Mouse (Mus musculus) adrenal gland (tissue): ENCODE measurements around the gene Fhod1.

Experiments used
- intact Hi-C: fragments of 180-260 bp; cut with DNase I; formaldehyde crosslinking; loops from one replicate; pipeline ENCODE4 v1.15.1; 2025

The Fhod1 gene

GRCm38 (mm10) chr8:105318662-105319190 lies 29.0 kb downstream of the Fhod1 start:
- intact Hi-C loops = no loop called here

- intact Hi-C loops = no loop called here
Measured at GRCm38 (mm10) chr8:105317941-105318340, 29.8 kb downstream of the Fhod1 start.

- intact Hi-C loops = no loop called here
Measured at GRCm38 (mm10) chr8:105315073-105315769, 32.5 kb downstream of the Fhod1 start.

DNA sequence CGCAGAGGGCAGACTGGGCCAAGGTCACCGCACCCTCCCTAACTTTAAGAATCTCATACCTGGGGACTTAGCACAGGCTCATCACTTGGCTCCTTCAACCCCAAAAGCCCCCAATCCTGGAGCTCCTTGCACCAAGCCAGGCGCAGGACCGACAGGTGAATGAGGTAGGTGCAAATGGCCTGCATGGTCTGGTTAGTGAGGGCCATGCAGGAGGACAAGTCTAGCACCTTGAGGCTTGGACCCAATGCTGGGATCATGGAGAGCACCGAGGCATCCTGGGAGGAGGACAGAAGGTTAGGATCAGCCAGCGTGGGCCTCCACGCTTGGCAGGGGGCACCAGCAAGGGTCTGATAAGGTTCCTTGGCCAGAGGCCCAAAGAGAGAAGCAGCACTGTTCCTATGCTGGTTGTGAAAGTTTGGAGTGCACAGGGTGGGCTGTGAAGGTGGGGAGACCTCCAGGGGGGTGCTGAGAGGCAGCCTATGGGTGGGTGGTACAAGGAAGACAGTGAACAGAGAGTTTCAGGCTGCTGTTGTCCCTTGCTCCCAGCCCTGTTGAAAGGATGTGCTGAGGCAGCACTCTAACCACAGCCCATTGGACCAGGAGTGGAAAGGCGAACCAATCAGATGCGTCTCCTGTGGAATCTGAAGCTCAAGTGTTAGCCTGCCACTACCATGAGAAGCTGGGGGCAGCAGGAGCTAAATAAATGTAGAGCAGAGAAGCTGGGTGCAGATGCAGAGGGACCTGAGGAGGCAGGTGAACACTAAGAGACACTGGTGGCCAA lies 33.9 kb downstream of the Fhod1 start:
- intact Hi-C loops = no loop called here

DNA sequence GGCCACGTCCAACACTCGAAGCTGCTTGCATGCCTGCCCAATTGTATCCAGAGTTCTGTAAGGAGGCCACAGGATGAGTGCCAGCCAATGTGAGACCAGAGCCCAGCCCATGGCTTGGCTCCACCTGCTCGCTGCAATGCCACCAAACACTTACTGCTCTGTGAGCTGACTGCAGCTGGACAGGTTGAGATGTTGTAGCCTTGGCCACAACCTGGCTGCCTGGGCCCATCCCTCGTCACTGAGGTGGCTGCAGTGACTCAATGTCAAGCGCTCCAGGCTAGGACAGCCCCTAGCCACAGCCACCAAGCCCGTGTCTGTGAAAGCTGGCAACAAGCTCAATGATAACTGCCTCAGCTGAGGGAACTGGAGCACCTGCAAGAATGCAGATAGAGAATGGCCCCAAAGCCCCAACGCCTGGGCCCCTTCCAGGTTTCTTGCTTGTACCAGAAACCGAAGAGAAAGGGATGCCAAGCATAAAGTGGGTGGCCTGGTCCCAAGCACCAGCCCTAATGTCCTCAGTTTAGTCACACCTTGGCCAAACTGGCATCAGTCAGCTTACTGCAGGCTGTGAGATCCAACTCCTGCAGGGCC lies 34.8 kb downstream of the Fhod1 start:
- intact Hi-C loops = no loop called here

DNA sequence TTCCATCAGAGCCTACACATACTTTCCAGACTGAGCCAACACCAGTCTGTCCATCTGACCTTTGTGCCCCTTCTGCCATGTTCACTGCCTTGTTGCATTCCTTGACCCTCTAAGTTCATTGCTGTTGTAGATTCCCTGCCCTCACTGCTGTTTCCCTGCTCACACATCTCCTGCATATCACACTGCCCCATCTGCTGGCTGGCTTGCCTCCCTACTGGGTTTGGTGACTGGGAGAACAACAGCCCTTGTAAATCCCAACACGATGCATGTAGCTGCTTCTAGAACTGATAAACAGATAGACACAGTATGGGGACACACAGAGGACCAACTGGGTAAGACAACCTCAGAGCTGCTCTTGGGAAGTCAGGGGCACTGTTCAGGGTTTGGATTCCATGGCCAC lies 36.0 kb downstream of the Fhod1 start:
- intact Hi-C loops = no loop called here

DNA sequence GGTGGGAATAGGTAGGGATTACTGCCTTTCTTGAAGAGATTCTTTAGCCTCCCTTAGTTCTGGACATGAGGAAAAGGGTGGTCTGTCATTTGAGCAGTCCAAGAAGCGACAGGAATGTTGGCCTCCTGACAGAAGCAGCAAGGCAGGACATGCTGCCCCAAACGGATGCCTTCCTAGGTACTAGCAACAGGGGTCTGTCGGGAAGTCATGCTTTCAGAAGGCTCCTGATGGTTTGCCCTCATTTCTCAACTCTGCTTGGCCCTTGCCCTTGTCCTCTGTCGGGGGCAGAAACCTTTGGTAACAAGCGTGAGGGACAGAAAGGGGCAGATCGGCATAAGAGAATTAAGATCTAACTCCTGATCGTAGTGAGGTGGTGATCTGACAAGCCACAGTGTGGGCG lies 37.6 kb downstream of the Fhod1 start:
- intact Hi-C loops = no loop called here

DNA sequence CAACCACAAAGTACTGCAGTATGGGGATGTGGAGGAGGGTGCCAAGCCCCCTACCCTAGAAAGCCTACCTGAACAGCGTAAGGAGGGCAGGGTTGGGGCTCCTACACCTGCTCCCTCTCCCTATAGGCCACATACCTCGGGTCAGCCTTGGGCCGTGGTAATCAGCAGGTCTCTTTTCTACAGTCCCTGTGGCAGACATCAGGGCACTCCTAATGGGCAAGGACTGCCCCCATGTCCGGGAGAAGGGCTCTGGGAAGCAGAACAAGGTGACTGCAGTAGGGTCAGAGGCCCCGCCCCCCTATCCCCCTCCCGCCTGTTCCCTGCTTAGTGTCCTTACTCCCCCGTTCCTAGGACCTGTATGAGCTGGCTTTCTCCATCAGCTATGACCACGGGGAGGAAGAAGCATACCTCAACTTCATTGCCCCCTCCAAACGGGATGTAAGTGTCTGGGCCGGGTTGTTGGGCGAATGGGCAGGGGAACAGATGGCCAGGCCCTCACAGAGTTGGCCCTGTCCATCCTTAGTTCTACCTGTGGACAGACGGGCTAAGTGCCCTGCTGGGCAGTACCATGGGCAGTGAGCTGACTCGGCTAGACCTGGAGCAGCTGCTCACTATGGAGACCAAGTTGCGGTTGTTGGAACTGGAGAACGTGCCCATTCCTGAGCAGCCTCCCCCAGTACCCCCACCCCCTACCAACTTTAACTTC lies 38.5 kb downstream of the Fhod1 start:
- intact Hi-C loops = no loop called here

DNA sequence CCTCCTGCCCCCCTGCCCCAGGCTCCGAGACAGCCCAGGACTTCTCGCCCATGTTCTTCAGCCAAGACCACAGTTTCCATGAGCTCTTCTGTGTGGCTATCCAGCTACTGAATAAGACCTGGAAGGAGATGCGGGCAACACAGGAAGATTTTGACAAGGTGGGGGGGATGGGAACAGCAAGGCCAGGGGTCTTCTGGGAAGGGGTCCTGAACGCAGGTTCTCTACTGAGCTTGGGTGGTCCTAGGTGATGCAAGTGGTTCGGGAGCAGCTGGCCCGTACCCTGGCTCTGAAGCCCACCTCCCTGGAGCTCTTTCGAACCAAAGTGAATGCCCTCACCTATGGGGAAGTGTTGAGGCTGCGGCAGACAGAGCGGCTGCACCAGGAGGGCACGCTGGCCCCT lies 39.3 kb downstream of the Fhod1 start:
- intact Hi-C loops = no loop called here

GRCm38 (mm10) chr8:105307670-105308069 lies 40.1 kb downstream of the Fhod1 start:
- intact Hi-C loops = no loop called here

- intact Hi-C loops = no loop called here
Measured at GRCm38 (mm10) chr8:105306146-105306691, 41.5 kb downstream of the Fhod1 start.

- intact Hi-C loops = no loop called here
Measured at GRCm38 (mm10) chr8:105305211-105306145, 42.3 kb downstream of the Fhod1 start, which contains the start of gene Elmo3. TSS of gene Elmo3 (plus strand) at chr8:105305601.

- intact Hi-C loops = no loop called here
Measured at GRCm38 (mm10) chr8:105304325-105305210, 43.2 kb downstream of the Fhod1 start.

DNA sequence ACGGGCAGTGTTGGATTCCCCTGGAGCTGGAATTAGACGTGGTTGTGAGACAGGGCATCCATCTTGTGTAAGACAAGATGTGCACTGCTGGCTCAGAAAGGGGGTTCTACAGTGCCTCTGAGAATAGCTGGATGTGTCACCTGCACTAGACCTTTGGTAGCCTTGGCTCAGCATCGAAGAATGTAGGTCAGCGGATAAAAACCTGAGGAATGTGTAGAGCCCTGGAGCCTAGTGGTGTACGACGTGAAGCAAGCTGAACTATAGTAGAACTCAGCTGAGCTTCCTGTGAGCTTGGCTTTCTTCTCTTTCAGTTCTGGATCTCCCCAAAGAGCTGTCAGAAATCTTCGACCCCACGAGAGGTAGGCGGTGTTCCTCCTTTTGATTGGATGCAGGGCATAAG lies 43.9 kb downstream of the Fhod1 start:
- intact Hi-C loops = no loop called here

- intact Hi-C loops = no loop called here
Measured at GRCm38 (mm10) chr8:105303396-105303795, 44.4 kb downstream of the Fhod1 start.

DNA sequence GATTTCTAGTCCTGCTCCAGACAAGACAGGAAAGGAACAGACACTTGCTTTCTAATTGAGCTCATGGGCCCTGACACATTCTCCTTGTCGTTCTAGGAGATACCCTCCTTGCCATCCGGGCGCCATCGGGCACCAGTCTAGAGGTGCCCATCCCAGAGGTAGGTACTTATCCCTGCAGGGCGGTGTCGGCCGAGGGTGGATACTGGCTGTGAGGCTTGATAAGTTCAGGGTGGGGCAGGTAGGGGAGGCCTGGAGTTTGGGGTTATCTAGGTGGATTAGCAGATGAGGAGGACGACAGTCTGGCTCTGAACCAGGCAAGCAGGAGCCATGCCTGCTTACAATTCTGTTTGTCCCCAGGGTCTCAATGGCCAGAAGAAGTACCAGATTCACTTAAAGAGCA lies 47.8 kb downstream of the Fhod1 start:
- intact Hi-C loops = no loop called here

GRCm38 (mm10) chr8:105298351-105299252 lies 49.2 kb downstream of the Fhod1 start:
- intact Hi-C loops = no loop called here
